Mouse (Mus musculus) CH12.LX (cell line): ENCODE results near the gene Gpr68. TPM values are rescaled to one million over a fixed set of nuclear protein-coding genes. Genes with fewer than 3 reads are reported as not detected.

Source experiments
- DNase-seq: peaks from one replicate; pipeline ENCODE4 v3.0.0-alpha.2; 2013; ENCODE audit errors: extremely low read depth
- H3K27ac ChIP-seq: 2 replicates; pipeline ENCODE4 v1.5.1; 2012; ENCODE audit warnings: low read depth, mild to moderate bottlenecking, control low read depth, moderate library complexity; ENCODE audit not compliant: insufficient read depth
- H3K27me3 ChIP-seq: replicated peaks from 2 replicates; pipeline ENCODE3; 2012; ENCODE audit warnings: inconsistent platforms
- H3K36me3 ChIP-seq, 2 experiments: replicated peaks in 1 of 2; 2 replicates each; pipeline versions ENCODE3 to v1.6.1; 2012; ENCODE audit warnings: inconsistent platforms in 1 of 2, low read length in 1 of 2, mild to moderate bottlenecking in 1 of 2, mixed read lengths in 1 of 2, moderate library complexity in 1 of 2; ENCODE audit not compliant: control insufficient read depth in 1 of 2, insufficient read depth in 1 of 2
- H3K4me1 ChIP-seq, 2 experiments: 2 replicates each; pipeline ENCODE4 v1.6.1; 2012; ENCODE audit warnings: inconsistent platforms in 1 of 2, moderate library complexity in 1 of 2; ENCODE audit not compliant: insufficient read depth in 2 of 2, control insufficient read depth in 1 of 2
- H3K4me2 ChIP-seq: 2 replicates; pipeline ENCODE4 v1.6.1; 2012; ENCODE audit warnings: low read depth, mild to moderate bottlenecking, control low read depth; ENCODE audit not compliant: poor library complexity, insufficient read depth, severe bottlenecking
- H3K4me3 ChIP-seq, 3 experiments: fragments of 150-350 bp in 1 of 3; sonication (generic) in 1 of 3; replicated peaks in 1 of 3; 2 replicates each; pipeline versions ENCODE3 to v1.5.1; 2011 to 2012; ENCODE audit warnings: low read depth in 2 of 3, low read length in 2 of 3, mild to moderate bottlenecking in 2 of 3, moderate library complexity in 2 of 3, control low read depth in 1 of 3, improper control_type of control experiment in 1 of 3, inconsistent platforms in 1 of 3, mixed read lengths in 1 of 3; ENCODE audit not compliant: poor library complexity in 1 of 3
- H3K79me2 ChIP-seq: replicated peaks from 2 replicates; pipeline ENCODE4 v1.6.1; 2012; ENCODE audit warnings: mild to moderate bottlenecking, moderate library complexity; ENCODE audit not compliant: control insufficient read depth, poor library complexity, insufficient read depth, severe bottlenecking; ENCODE audit errors: extremely low read depth
- H3K9ac ChIP-seq: 2 replicates; pipeline ENCODE4 v1.6.1; 2012; ENCODE audit warnings: low read depth, mild to moderate bottlenecking, control low read depth, moderate library complexity; ENCODE audit not compliant: insufficient read depth
- H3K9me3 ChIP-seq: replicated peaks from 2 replicates; pipeline ENCODE3; 2012; ENCODE audit warnings: low read length, inconsistent platforms, mixed read lengths
- BHLHE40 ChIP-seq: IDR thresholded peaks from 2 replicates; pipeline ENCODE4 v1.6.1; 2011; ENCODE audit warnings: mild to moderate bottlenecking, low read depth, low read length, improper control_type of control experiment
- CHD2 ChIP-seq: IDR thresholded peaks from 2 replicates; pipeline ENCODE4 v1.6.1; 2011; ENCODE audit warnings: low read length, improper control_type of control experiment
- CTCF ChIP-seq, 2 experiments: IDR thresholded peaks in 1 of 2; conservative IDR thresholded peaks in 1 of 2; 2 replicates each; pipeline ENCODE4 v1.5.1; 2011 to 2012; ENCODE audit warnings: low read depth in 2 of 2, low read length in 2 of 2, improper control_type of control experiment in 1 of 2, inconsistent platforms in 1 of 2, mild to moderate bottlenecking in 1 of 2, moderate library complexity in 1 of 2
- E2F4 ChIP-seq: IDR thresholded peaks from 2 replicates; pipeline ENCODE4 v1.6.1; 2011; ENCODE audit warnings: low read depth, low read length, improper control_type of control experiment; ENCODE audit not compliant: insufficient replicate concordance
- ELF1 ChIP-seq: IDR thresholded peaks from 2 replicates; pipeline ENCODE4 v1.6.1; 2014; ENCODE audit warnings: low read depth, mild to moderate bottlenecking, inconsistent platforms, low read length, improper control_type of control experiment
- EP300 ChIP-seq: IDR thresholded peaks from 2 replicates; pipeline ENCODE4 v1.6.1; 2011; ENCODE audit warnings: low read length, improper control_type of control experiment
- IRF4 ChIP-seq: IDR thresholded peaks from 2 replicates; pipeline ENCODE4 v1.6.1; 2014; ENCODE audit warnings: low read depth, mild to moderate bottlenecking, inconsistent platforms, low read length, improper control_type of control experiment
- JUN ChIP-seq: IDR thresholded peaks from 2 replicates; pipeline ENCODE4 v1.6.1; 2011; ENCODE audit warnings: low read depth, mild to moderate bottlenecking, low read length, improper control_type of control experiment, moderate library complexity; ENCODE audit not compliant: insufficient read depth
- JUND ChIP-seq: conservative IDR thresholded peaks from 2 replicates; pipeline ENCODE4 v1.6.1; 2011; ENCODE audit warnings: low read depth, low read length, improper control_type of control experiment
- MAFK ChIP-seq: IDR thresholded peaks from 2 replicates; pipeline ENCODE4 v1.6.1; 2011; ENCODE audit warnings: low read length, improper control_type of control experiment; ENCODE audit not compliant: insufficient replicate concordance
- PAX5 ChIP-seq: IDR thresholded peaks from 2 replicates; pipeline ENCODE4 v1.6.1; 2012; ENCODE audit warnings: low read length, inconsistent platforms, mixed read lengths
- POLR2AphosphoS2 ChIP-seq: IDR thresholded peaks from 2 replicates; pipeline ENCODE4 v1.6.1; 2011; ENCODE audit warnings: low read depth, low read length, improper control_type of control experiment
- RAD21 ChIP-seq: IDR thresholded peaks from 2 replicates; pipeline ENCODE4 v1.6.1; 2011; ENCODE audit warnings: low read depth, mild to moderate bottlenecking, low read length, improper control_type of control experiment, moderate library complexity
- RCOR1 ChIP-seq: conservative IDR thresholded peaks from 2 replicates; pipeline ENCODE4 v1.6.1; 2012; ENCODE audit warnings: low read depth, mild to moderate bottlenecking, inconsistent platforms, low read length, improper control_type of control experiment
- TBP ChIP-seq: conservative IDR thresholded peaks from 2 replicates; pipeline ENCODE4 v1.6.1; 2011; ENCODE audit warnings: low read depth, low read length, improper control_type of control experiment
- TCF12 ChIP-seq: IDR thresholded peaks from 2 replicates; pipeline ENCODE4 v1.6.1; 2014; ENCODE audit warnings: low read depth, mild to moderate bottlenecking, inconsistent platforms, low read length, improper control_type of control experiment
- USF1 ChIP-seq: IDR thresholded peaks from 2 replicates; pipeline ENCODE4 v1.6.1; 2014; ENCODE audit warnings: low read depth, mild to moderate bottlenecking, inconsistent platforms, low read length, improper control_type of control experiment
- ZKSCAN1 ChIP-seq: IDR thresholded peaks from 2 replicates; pipeline ENCODE4 v1.6.1; 2012; ENCODE audit warnings: low read depth, inconsistent platforms, low read length, improper control_type of control experiment, borderline replicate concordance
- ZMIZ1 ChIP-seq: IDR thresholded peaks from 2 replicates; pipeline ENCODE4 v1.6.1; 2012; ENCODE audit warnings: low read depth, mild to moderate bottlenecking, inconsistent platforms, low read length, improper control_type of control experiment
- ZNF384 ChIP-seq: IDR thresholded peaks from 2 replicates; pipeline ENCODE4 v1.6.1; 2012; ENCODE audit warnings: low read depth, low read length, improper control_type of control experiment, inconsistent platforms
- dilution Hi-C: fragments of 300-500 bp; cut with MboI; formaldehyde crosslinking; loops from 2 replicates; pipeline ENCODE4 v1.14.3; 2020; ENCODE audit warnings: low sequenced_read_pairs; ENCODE audit not compliant: extremely low pct_unique_long_range_greater_than_20kb, extremely low pct_ligation_motif_present
- in situ Hi-C: fragments of 300-500 bp; cut with MboI; formaldehyde crosslinking; loops from 3 replicates; pipeline ENCODE4 v1.14.3; 2019; ENCODE audit warnings: low sequenced_read_pairs, low pct_ligation_motif_present, low pct_unique_long_range_greater_than_20kb, mixed read lengths
- polyA plus RNA-seq: library from polyadenylated mRNA; unstranded; fragments of >175 nt; gene quantifications from 2 replicates; pipeline ENCODE4 v1.2.1, GENCODE M21; 2012; ENCODE audit warnings: low read depth; ENCODE audit not compliant: insufficient read length
- total RNA-seq, 2 experiments: library from RNA; depleted of rRNA; stranded (reverse); fragments of 300-350 nt in 1 of 2; fragments of >200 nt in 1 of 2; gene quantifications; 2 replicates each; pipeline ENCODE4 v1.2.3; 2012 to 2014

Gpr68 gene
- total and polyA plus RNA-seq, 3 experiments: 1.2 to 4.2 (median 1.5) TPM

- dilution Hi-C loops (no loop called here), in situ Hi-C loops (no loop called here)
- TF ChIP-seq JUN: no peak
- TF ChIP-seq CTCF (conservative IDR thresholded peaks at IDR 0.05 in 1 of 2, IDR thresholded peaks at IDR 0.05 in 1 of 2; ENCODE audit: low read depth in 2 of 2, low read length in 2 of 2): no peak
- TF ChIP-seq RAD21: no peak
- H3K9ac ChIP-seq: no peak overlapping the region
- H3K4me1 ChIP-seq: peaks cover 20 to 85% of the 10 kb centered on the region in 2 experiments
- no peak overlapping the region for H3K4me2 ChIP-seq
- H3K27ac ChIP-seq: no peak overlapping the region
- no peaks in the 10 kb centered on the region for H3K9me3 ChIP-seq
- no peaks in the 10 kb centered on the region for H3K79me2 ChIP-seq
- no peaks in the 10 kb centered on the region for H3K27me3 ChIP-seq
- no peak overlapping the region for H3K4me3 ChIP-seq
- no peak for DNase-seq
- no peaks in the 10 kb centered on the region for H3K36me3 ChIP-seq
These were observed 8.8 kb downstream of the Gpr68 start for GRCm38 (mm10) chr12:100899111-100899640.

GRCm38 (mm10) chr12:100897736-100898650 is 10.0 kb downstream of the Gpr68 start:
- peak; percentile 54 for DNase-seq
- H3K4me2 ChIP-seq: peak overlapping the region; percentile 37
- peaks cover 15 to 80% of the 10 kb centered on the region in 2 experiments for H3K4me1 ChIP-seq
- H3K9ac ChIP-seq: no peak overlapping the region
- H3K36me3 ChIP-seq: no peaks in the 10 kb centered on the region
- no peaks in the 10 kb centered on the region for H3K79me2 ChIP-seq
- TF ChIP-seq IRF4 (peak; percentile 29; the same call in 1 of the 2 replicates), RCOR1 (no peak), ZNF384 (peak; percentile 86), EP300 (peak; percentile 64), TBP (no peak), BHLHE40 (0 out of 2 replicates have a peak, but pooled peaks have one; percentile 19)
- H3K9me3 ChIP-seq: no peaks in the 10 kb centered on the region
- H3K27ac ChIP-seq: 0 out of 2 replicates have a peak overlapping the region, but pooled peaks have one; percentile 2
- dilution Hi-C loops: no loop called here
- H3K27me3 ChIP-seq: no peaks in the 10 kb centered on the region
- in situ Hi-C loops: no loop called here
- no peak overlapping the region for H3K4me3 ChIP-seq

- in situ Hi-C loops: no loop called here
These were observed 11.3 kb downstream of the Gpr68 start for GRCm38 (mm10) chr12:100896661-100897060.

More at GRCm38 (mm10) chr12:100896661-100897060, 11.3 kb downstream of the Gpr68 start:
- Histone ChIP-seq H3K4me1 (peaks cover 15 to 77% of the 10 kb centered on the region in 2 experiments), H3K27ac (no peak overlapping the region), H3K36me3 (no peaks in the 10 kb centered on the region), H3K9ac (no peak overlapping the region), H3K79me2 (no peaks in the 10 kb centered on the region), H3K4me3 (no peak overlapping the region), H3K9me3 (no peaks in the 10 kb centered on the region), H3K4me2 (no peak overlapping the region), H3K27me3 (no peaks in the 10 kb centered on the region)
- TF ChIP-seq ZMIZ1 (no peak), E2F4 (no peak), IRF4 (no peak), TCF12 (no peak), ZKSCAN1 (no peak), USF1 (no peak), TBP (no peak), PAX5 (no peak), CHD2 (no peak), POLR2AphosphoS2 (no peak), ELF1 (no peak), MAFK (no peak), JUND (no peak)
- dilution Hi-C loops: no loop called here
- DNase-seq: no peak
